ENCODE assay signal across 23 mouse cellular contexts in the genomic region with DNA sequence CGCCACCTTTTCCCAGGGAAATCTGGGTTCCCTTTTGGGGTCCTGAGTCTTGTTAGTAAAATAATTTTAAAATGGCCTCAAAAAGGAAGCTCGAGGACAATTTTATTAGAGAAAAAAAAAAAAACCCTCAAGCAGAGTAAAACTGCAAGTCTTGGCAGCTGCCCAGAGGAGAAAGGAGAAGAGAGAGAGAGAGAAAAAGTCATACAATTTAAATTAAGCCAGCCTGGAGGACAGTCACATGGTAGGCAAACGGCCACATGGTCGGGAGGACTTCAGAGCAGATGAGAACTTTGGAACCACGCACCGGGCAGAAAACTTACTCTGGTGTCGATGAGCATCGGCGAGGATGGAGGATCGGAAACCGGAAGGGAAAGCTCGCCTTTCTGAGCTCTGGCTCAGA. TPM values are rescaled to one million over a fixed set of nuclear protein-coding genes. Genes with fewer than 3 reads are reported as not detected.
DNase-seq lines count a peak whose midpoint lies in the region; ATAC-seq and TF ChIP-seq lines count a peak whose summit lies in the region.
"Had no signal": no experiment of that assay in that cellular context is flagged by ENCODE, and none has a peak within 500 bp of the region (broad histone marks: within the 10 kb centered on the region; RNA-seq: fewer than 3 reads in every experiment).

No protein-coding gene starts in this region.

- no peaks in the 10 kb centered on the region for H3K36me3 ChIP-seq in limb, embryonic 12.5 days
- H3K36me3 ChIP-seq in limb, embryonic 10.5 days, result no peaks in the 10 kb centered on the region
- H3K36me3 ChIP-seq in E14TG2a.4 (ENCODE audit: insufficient read depth, low read length), result no peaks in the 10 kb centered on the region; the same call in 1 of the 2 replicates
- no peaks in the 10 kb centered on the region for H3K36me3 ChIP-seq in forebrain, embryonic 14.5 days (ENCODE audit: control insufficient read depth, insufficient read depth, low read length)
- H3K36me3 ChIP-seq: embryonic facial prominence, embryonic 13.5 days; forebrain, embryonic 15.5 days; hindbrain, embryonic 13.5 days; liver, embryonic 12.5 days; lung, embryonic 15.5 days; midbrain, embryonic 12.5 days had no signal

- 69% methylated on average over 12 of the region's 12 CpGs for WGBS in limb, embryonic 12.5 days
- WGBS in limb, embryonic 10.5 days, result 80% methylated on average over 12 of the region's 12 CpGs
- WGBS in forebrain, embryonic 14.5 days, result 77% methylated on average over 12 of the region's 12 CpGs

- H3K4me2 ChIP-seq in limb, embryonic 12.5 days, result no peak overlapping the region
- H3K4me2 ChIP-seq in forebrain, embryonic 14.5 days (ENCODE audit: low read length), result no peak overlapping the region
- H3K4me2 ChIP-seq: embryonic facial prominence, embryonic 13.5 days; forebrain, embryonic 15.5 days; hindbrain, embryonic 13.5 days; liver, embryonic 12.5 days; lung, embryonic 15.5 days; midbrain, embryonic 12.5 days had no signal

- H3K9me3 ChIP-seq in limb, embryonic 12.5 days, result no peaks in the 10 kb centered on the region
- H3K9me3 ChIP-seq in limb, embryonic 10.5 days (replicated peaks), result no peaks in the 10 kb centered on the region
- H3K9me3 ChIP-seq in E14TG2a.4 (ENCODE audit: low read length), result no peaks in the 10 kb centered on the region
- no peaks in the 10 kb centered on the region for H3K9me3 ChIP-seq in forebrain, embryonic 14.5 days (replicated peaks; ENCODE audit: control insufficient read depth, low read length)
- H3K9me3 ChIP-seq: embryonic facial prominence, embryonic 13.5 days; forebrain, embryonic 15.5 days; hindbrain, embryonic 13.5 days; liver, embryonic 12.5 days; lung, embryonic 15.5 days; midbrain, embryonic 12.5 days had no signal

- no peak for TF ChIP-seq CTCF in gastrocnemius, adult 2 months (IDR thresholded peaks at IDR 0.05)
- no peak for TF ChIP-seq CTCF in E14TG2a.4 (conservative IDR thresholded peaks at IDR 0.05; ENCODE audit: low read length)

- H3K4me1 ChIP-seq in limb, embryonic 12.5 days (replicated peaks), result peaks cover 87% of the 10 kb centered on the region
- H3K4me1 ChIP-seq in limb, embryonic 10.5 days, result peaks cover 70% of the 10 kb centered on the region
- peaks cover 85% of the 10 kb centered on the region for H3K4me1 ChIP-seq in E14TG2a.4 (replicated peaks; ENCODE audit: low read depth, low read length)
- peaks cover 13% of the 10 kb centered on the region for H3K4me1 ChIP-seq in forebrain, embryonic 14.5 days (ENCODE audit: control insufficient read depth, insufficient read depth, low read length)

- no peak overlapping the region for H3K9ac ChIP-seq in limb, embryonic 12.5 days (replicated peaks)
- no peak overlapping the region for H3K9ac ChIP-seq in forebrain, embryonic 14.5 days (ENCODE audit: low read length)
- H3K9ac ChIP-seq: embryonic facial prominence, embryonic 13.5 days; forebrain, embryonic 15.5 days; hindbrain, embryonic 13.5 days; liver, embryonic 12.5 days; lung, embryonic 15.5 days; midbrain, embryonic 12.5 days had no signal

- no peak overlapping the region for H3K27ac ChIP-seq in gastrocnemius, adult 2 months
- H3K27ac ChIP-seq in limb, embryonic 12.5 days, result peak overlapping the region; percentile 88; the same call in 1 of the 2 replicates
- H3K27ac ChIP-seq in limb, embryonic 10.5 days, result no peak overlapping the region
- H3K27ac ChIP-seq in forebrain, embryonic 14.5 days (ENCODE audit: low read depth, low read length), result no peak overlapping the region
- H3K27ac ChIP-seq: forebrain, embryonic 15.5 days; heart, adult 2 months; hindbrain, embryonic 13.5 days; liver, embryonic 12.5 days; midbrain, embryonic 12.5 days; stomach, postnatal 0 days had no signal

- H3K27me3 ChIP-seq in limb, embryonic 12.5 days, result peaks cover 49% of the 10 kb centered on the region
- peaks cover 78% of the 10 kb centered on the region for H3K27me3 ChIP-seq in limb, embryonic 10.5 days (ENCODE audit: low read depth, poor library complexity, severe bottlenecking)
- peaks cover 58% of the 10 kb centered on the region for H3K27me3 ChIP-seq in E14TG2a.4 (ENCODE audit: insufficient read depth, low read length)
- H3K27me3 ChIP-seq in forebrain, embryonic 14.5 days (replicated peaks; ENCODE audit: control insufficient read depth, insufficient read depth, low read length), result no peaks in the 10 kb centered on the region
- H3K27me3 ChIP-seq: forebrain, embryonic 15.5 days; lung, embryonic 15.5 days had no signal

- peak overlapping the region; percentile 39 for H3K4me3 ChIP-seq in gastrocnemius, adult 2 months
- no peak overlapping the region for H3K4me3 ChIP-seq in limb, embryonic 12.5 days (replicated peaks)
- H3K4me3 ChIP-seq in limb, embryonic 10.5 days, result no peak overlapping the region
- H3K4me3 ChIP-seq in E14TG2a.4 (replicated peaks; ENCODE audit: low read length), result peak overlapping the region; percentile 45; the same call in 1 of the 2 replicates
- no peak overlapping the region for H3K4me3 ChIP-seq in forebrain, embryonic 14.5 days (ENCODE audit: low read depth, low read length)
- H3K4me3 ChIP-seq: embryonic facial prominence, embryonic 13.5 days; forebrain, embryonic 15.5 days; heart, adult 2 months; hindbrain, embryonic 13.5 days; liver, embryonic 12.5 days; lung, embryonic 15.5 days; midbrain, embryonic 12.5 days had no signal

- no peak for DNase-seq in gastrocnemius, adult 2 months
- DNase-seq in gastrocnemius, postnatal 10 days, result no peak
- no peak for DNase-seq in limb, embryonic 10.5 days (ENCODE audit: low spot score)
- DNase-seq in NIH3T3 (ENCODE audit: low read depth), result peak; percentile 28
- no peak for DNase-seq in forebrain, embryonic 14.5 days (ENCODE audit: low spot score)
- DNase-seq in adrenal gland, postnatal 25 days, result no peak
- DNase-seq: adrenal gland, postnatal 36 days; cerebellum, adult 11-12 months; cerebellum, postnatal 25 days; gastrocnemius, postnatal 36 days; heart, adult 2 months; kidney, adult 18-20 months; left cerebral cortex, postnatal 4 days had no signal

- intact Hi-C loops in gastrocnemius, adult 2 months (cut with DNase I), result no loop called here

- no peak for ATAC-seq in limb, embryonic 12.5 days (ENCODE audit: insufficient number of reproducible peaks, insufficient read depth, low FRiP score, low TSS enrichment, low read depth)
- ATAC-seq in forebrain, embryonic 14.5 days, result no peak
- ATAC-seq: forebrain, embryonic 15.5 days; liver, embryonic 12.5 days had no signal

RNA-seq across cellular contexts. Expression of a gene that starts 37.0 kb away (rescaled TPM):
- 1 to 10 TPM; 5.3 to 8.3 TPM for total RNA-seq in gastrocnemius, adult 2 months (2021)
- 10 to 100 TPM; 10.5 to 12.8 TPM for total RNA-seq in gastrocnemius, postnatal 10 days (2021)
- 44.4 and 67.0 TPM in 2 replicates for polyA plus RNA-seq in limb, embryonic 12.5 days (2016; fragmentation: Nextera tagmentation; extraction: Ambion mirVana)
- 10.3 and 19.3 TPM in 2 replicates for polyA plus RNA-seq in limb, embryonic 10.5 days (2016; fragmentation: Nextera tagmentation; extraction: Ambion mirVana)
- 0.26 and 0.50 TPM in 2 replicates for polyA plus RNA-seq in forebrain, embryonic 14.5 days (2014; fragmentation: Nextera tagmentation; extraction: Ambion mirVana)
- total RNA-seq in adrenal gland, postnatal 25 days (2021), result 1.8 and 1.9 TPM in 2 replicates
- total RNA-seq: megakaryocyte progenitor cell, adult 5-6 weeks had no signal

Comparison
In these comparisons a context has a peak if more than half of its experiments do, and no peak if none do; other contexts are left out.
1. H3K4me3 ChIP-seq: peak in gastrocnemius, adult 2 months (single experiment) and E14TG2a.4 (single experiment); none in limb, embryonic 12.5 days (single experiment), limb, embryonic 10.5 days (single experiment) and forebrain, embryonic 14.5 days (single experiment).